Mouse (Mus musculus) stomach, postnatal 0 days (tissue): Measurements from ENCODE around the gene Esrp2.

Experiments
- CTCF ChIP-seq: IDR thresholded peaks from 2 replicates; pipeline ENCODE4 v1.5.1; 2016; ENCODE audit warnings: antibody characterized with exemption, low read depth, mild to moderate bottlenecking, moderate library complexity
- EP300 ChIP-seq: optimal IDR thresholded peaks from 2 replicates; pipeline ENCODE3; 2016; ENCODE audit warnings: antibody characterized with exemption

- TF ChIP-seq EP300 (no peak), CTCF (no peak)
Measured at GRCm38 (mm10) chr8:106185628-106186270, 49.0 kb upstream of the Esrp2 start.
